Mouse (Mus musculus) bone marrow, adult 2 months (tissue): ENCODE data around the gene Tfeb. TPM values are rescaled to one million over a fixed set of nuclear protein-coding genes. Genes with fewer than 3 reads are reported as not detected.

Experiments
- H3K27ac ChIP-seq: fragments of 200-500 bp; 2 replicates; pipeline ENCODE4 v1.5.1; 2012; ENCODE audit warnings: low read depth, mild to moderate bottlenecking, control low read depth, inconsistent platforms, low read length; ENCODE audit not compliant: control insufficient read depth, poor library complexity, insufficient read depth
- H3K4me1 ChIP-seq: fragments of 200-500 bp; 2 replicates; pipeline ENCODE4 v1.6.1; 2011; ENCODE audit warnings: low read length; ENCODE audit not compliant: control insufficient read depth, insufficient read depth
- H3K4me3 ChIP-seq: fragments of 200-500 bp; replicated peaks from 2 replicates; pipeline ENCODE3; 2011; ENCODE audit warnings: mild to moderate bottlenecking, low read depth, low read length, control low read depth; ENCODE audit not compliant: control insufficient read depth
- CTCF ChIP-seq: fragments of 200-500 bp; IDR thresholded peaks from 2 replicates; pipeline ENCODE4 v1.5.1; 2011; ENCODE audit warnings: low read length, control low read depth; ENCODE audit not compliant: control insufficient read depth, insufficient read depth
- POLR2A ChIP-seq: fragments of 200-500 bp; IDR thresholded peaks from 2 replicates; pipeline ENCODE4 v1.6.1; 2011; ENCODE audit warnings: low read depth, mild to moderate bottlenecking, control low read depth, low read length, borderline replicate concordance; ENCODE audit not compliant: control insufficient read depth
- WGBS: fragments of 180-500 bp; shearing (Covaris S2); methylation state at CpG from one replicate; pipeline ENCODE4 v1.1.7; 2018; 5-methylcytosine and 5-hydroxymethylcytosine counted together
- polyA plus RNA-seq: library from polyadenylated mRNA; stranded (reverse); fragments of >200 nt; gene quantifications from 2 replicates; pipeline ENCODE4 v1.2.4, GENCODE M21; 2011; ENCODE audit warnings: low replicate concordance; ENCODE audit not compliant: missing spikeins, insufficient read depth, insufficient read length

Gene Tfeb
- polyA plus RNA-seq, 1 experiment: 43.7 TPM

- WGBS: 69% methylated on average over 4 of the region's 4 CpGs
Measured at GRCm38 (mm10) chr17:47704692-47705091, 32.1 kb upstream of the Tfeb start.

GRCm38 (mm10) chr17:47706196-47706595, 30.6 kb upstream of the Tfeb start:
- no peak overlapping the region for H3K4me3 ChIP-seq
- TF ChIP-seq CTCF (no peak), POLR2A (no peak)
- WGBS: 81% methylated on average over 1 of the region's 1 CpGs

More at GRCm38 (mm10) chr17:47704692-47705091, 32.1 kb upstream of the Tfeb start:
- Histone ChIP-seq H3K4me3 (no peak overlapping the region), H3K4me1 (no peaks in the 10 kb centered on the region), H3K27ac (no peak overlapping the region)
- TF ChIP-seq POLR2A (no peak), CTCF (no peak)

GRCm38 (mm10) chr17:47707961-47708360, 28.9 kb upstream of the Tfeb start:
- WGBS: 79% methylated on average over 3 of the region's 3 CpGs
- Histone ChIP-seq H3K4me3 (no peak overlapping the region), H3K27ac (no peak overlapping the region), H3K4me1 (no peaks in the 10 kb centered on the region)
- TF ChIP-seq POLR2A: no peak
- TF ChIP-seq CTCF: no peak

More at GRCm38 (mm10) chr17:47706196-47706595, 30.6 kb upstream of the Tfeb start:
- Histone ChIP-seq H3K4me1 (no peaks in the 10 kb centered on the region), H3K27ac (no peak overlapping the region)

GRCm38 (mm10) chr17:47708972-47709371, 27.9 kb upstream of the Tfeb start:
- Histone ChIP-seq H3K4me1 (no peaks in the 10 kb centered on the region), H3K4me3 (no peak overlapping the region), H3K27ac (no peak overlapping the region)
- TF ChIP-seq CTCF (no peak), POLR2A (no peak)
- WGBS: 80% methylated on average over 4 of the region's 4 CpGs

- Histone ChIP-seq H3K4me3 (no peak overlapping the region), H3K27ac (no peak overlapping the region), H3K4me1 (no peaks in the 10 kb centered on the region)
- WGBS: 47% methylated on average over 3 of the region's 3 CpGs
- TF ChIP-seq CTCF: no peak
- TF ChIP-seq POLR2A: no peak
Measured at GRCm38 (mm10) chr17:47710036-47710435, 26.8 kb upstream of the Tfeb start.

- no peaks in the 10 kb centered on the region for H3K4me1 ChIP-seq
- H3K27ac ChIP-seq: no peak overlapping the region
- WGBS: 79% methylated on average over 6 of the region's 6 CpGs
- TF ChIP-seq CTCF (no peak), POLR2A (no peak)
- H3K4me3 ChIP-seq: no peak overlapping the region
Measured at GRCm38 (mm10) chr17:47711883-47712282, 24.9 kb upstream of the Tfeb start.

- no peaks in the 10 kb centered on the region for H3K4me1 ChIP-seq
- 68% methylated on average over 12 of the region's 22 CpGs for WGBS
- H3K4me3 ChIP-seq: no peak overlapping the region
- TF ChIP-seq POLR2A: no peak
- no peak for TF ChIP-seq CTCF
- H3K27ac ChIP-seq: no peak overlapping the region
Measured at GRCm38 (mm10) chr17:47712889-47713571, 23.8 kb upstream of the Tfeb start.

GRCm38 (mm10) chr17:47715037-47715436, 21.8 kb upstream of the Tfeb start:
- Histone ChIP-seq H3K27ac (no peak overlapping the region), H3K4me3 (no peak overlapping the region), H3K4me1 (no peaks in the 10 kb centered on the region)
- WGBS: 10% methylated on average over 3 of the region's 3 CpGs
- TF ChIP-seq POLR2A (no peak), CTCF (no peak)
